Mouse (Mus musculus) CH12.LX (cell line): ENCODE data around the gene Cmip. TPM values are rescaled to one million over a fixed set of nuclear protein-coding genes. Genes with fewer than 3 reads are reported as not detected.

Source experiments
- DNase-seq: peaks from one replicate; pipeline ENCODE4 v3.0.0-alpha.2; 2013; ENCODE audit errors: extremely low read depth
- H3K27ac ChIP-seq: 2 replicates; pipeline ENCODE4 v1.5.1; 2012; ENCODE audit warnings: low read depth, mild to moderate bottlenecking, control low read depth, moderate library complexity; ENCODE audit not compliant: insufficient read depth
- H3K27me3 ChIP-seq: replicated peaks from 2 replicates; pipeline ENCODE3; 2012; ENCODE audit warnings: inconsistent platforms
- H3K36me3 ChIP-seq, 2 experiments: replicated peaks in 1 of 2; 2 replicates each; pipeline versions ENCODE3 to v1.6.1; 2012; ENCODE audit warnings: inconsistent platforms in 1 of 2, low read length in 1 of 2, mild to moderate bottlenecking in 1 of 2, mixed read lengths in 1 of 2, moderate library complexity in 1 of 2; ENCODE audit not compliant: control insufficient read depth in 1 of 2, insufficient read depth in 1 of 2
- H3K4me1 ChIP-seq, 2 experiments: 2 replicates each; pipeline ENCODE4 v1.6.1; 2012; ENCODE audit warnings: inconsistent platforms in 1 of 2, moderate library complexity in 1 of 2; ENCODE audit not compliant: insufficient read depth in 2 of 2, control insufficient read depth in 1 of 2
- H3K4me2 ChIP-seq: 2 replicates; pipeline ENCODE4 v1.6.1; 2012; ENCODE audit warnings: low read depth, mild to moderate bottlenecking, control low read depth; ENCODE audit not compliant: poor library complexity, insufficient read depth, severe bottlenecking
- H3K4me3 ChIP-seq, 3 experiments: fragments of 150-350 bp in 1 of 3; sonication (generic) in 1 of 3; replicated peaks in 1 of 3; 2 replicates each; pipeline versions ENCODE3 to v1.5.1; 2011 to 2012; ENCODE audit warnings: low read depth in 2 of 3, low read length in 2 of 3, mild to moderate bottlenecking in 2 of 3, moderate library complexity in 2 of 3, control low read depth in 1 of 3, improper control_type of control experiment in 1 of 3, inconsistent platforms in 1 of 3, mixed read lengths in 1 of 3; ENCODE audit not compliant: poor library complexity in 1 of 3
- H3K79me2 ChIP-seq: replicated peaks from 2 replicates; pipeline ENCODE4 v1.6.1; 2012; ENCODE audit warnings: mild to moderate bottlenecking, moderate library complexity; ENCODE audit not compliant: control insufficient read depth, poor library complexity, insufficient read depth, severe bottlenecking; ENCODE audit errors: extremely low read depth
- H3K9ac ChIP-seq: 2 replicates; pipeline ENCODE4 v1.6.1; 2012; ENCODE audit warnings: low read depth, mild to moderate bottlenecking, control low read depth, moderate library complexity; ENCODE audit not compliant: insufficient read depth
- H3K9me3 ChIP-seq: replicated peaks from 2 replicates; pipeline ENCODE3; 2012; ENCODE audit warnings: low read length, inconsistent platforms, mixed read lengths
- CTCF ChIP-seq, 2 experiments: IDR thresholded peaks in 1 of 2; conservative IDR thresholded peaks in 1 of 2; 2 replicates each; pipeline ENCODE4 v1.5.1; 2011 to 2012; ENCODE audit warnings: low read depth in 2 of 2, low read length in 2 of 2, improper control_type of control experiment in 1 of 2, inconsistent platforms in 1 of 2, mild to moderate bottlenecking in 1 of 2, moderate library complexity in 1 of 2
- E2F4 ChIP-seq: IDR thresholded peaks from 2 replicates; pipeline ENCODE4 v1.6.1; 2011; ENCODE audit warnings: low read depth, low read length, improper control_type of control experiment; ENCODE audit not compliant: insufficient replicate concordance
- ELF1 ChIP-seq: IDR thresholded peaks from 2 replicates; pipeline ENCODE4 v1.6.1; 2014; ENCODE audit warnings: low read depth, mild to moderate bottlenecking, inconsistent platforms, low read length, improper control_type of control experiment
- ETS1 ChIP-seq: conservative IDR thresholded peaks from 2 replicates; pipeline ENCODE4 v1.6.1; 2012; ENCODE audit warnings: low read depth, mild to moderate bottlenecking, inconsistent platforms, low read length, improper control_type of control experiment, moderate library complexity
- IRF4 ChIP-seq: IDR thresholded peaks from 2 replicates; pipeline ENCODE4 v1.6.1; 2014; ENCODE audit warnings: low read depth, mild to moderate bottlenecking, inconsistent platforms, low read length, improper control_type of control experiment
- JUND ChIP-seq: conservative IDR thresholded peaks from 2 replicates; pipeline ENCODE4 v1.6.1; 2011; ENCODE audit warnings: low read depth, low read length, improper control_type of control experiment
- KAT2A ChIP-seq: IDR thresholded peaks from 2 replicates; pipeline ENCODE4 v1.6.1; 2012; ENCODE audit warnings: low read length, improper control_type of control experiment, inconsistent platforms; ENCODE audit not compliant: insufficient replicate concordance
- MXI1 ChIP-seq: IDR thresholded peaks from 2 replicates; pipeline ENCODE4 v1.6.1; 2011; ENCODE audit warnings: mild to moderate bottlenecking, low read depth, low read length, improper control_type of control experiment
- MYC ChIP-seq: IDR thresholded peaks from 2 replicates; pipeline ENCODE4 v1.6.1; 2011; ENCODE audit warnings: low read depth, mild to moderate bottlenecking, improper control_type of control experiment, low read length
- NELFE ChIP-seq: IDR thresholded peaks from 2 replicates; pipeline ENCODE4 v1.6.1; 2011; ENCODE audit warnings: low read depth, low read length, improper control_type of control experiment
- NRF1 ChIP-seq: IDR thresholded peaks from 2 replicates; pipeline ENCODE4 v1.6.1; 2014; ENCODE audit warnings: low read depth, mild to moderate bottlenecking, inconsistent platforms, low read length, improper control_type of control experiment, moderate library complexity
- POLR2A ChIP-seq: IDR thresholded peaks from 2 replicates; pipeline ENCODE4 v1.6.1; 2011; ENCODE audit warnings: low read depth, mild to moderate bottlenecking, improper control_type of control experiment, low read length
- RCOR1 ChIP-seq: conservative IDR thresholded peaks from 2 replicates; pipeline ENCODE4 v1.6.1; 2012; ENCODE audit warnings: low read depth, mild to moderate bottlenecking, inconsistent platforms, low read length, improper control_type of control experiment
- TCF12 ChIP-seq: IDR thresholded peaks from 2 replicates; pipeline ENCODE4 v1.6.1; 2014; ENCODE audit warnings: low read depth, mild to moderate bottlenecking, inconsistent platforms, low read length, improper control_type of control experiment
- UBTF ChIP-seq: IDR thresholded peaks from 2 replicates; pipeline ENCODE4 v1.6.1; 2012; ENCODE audit warnings: low read depth, mild to moderate bottlenecking, inconsistent platforms, low read length, improper control_type of control experiment, moderate library complexity
- USF2 ChIP-seq: conservative IDR thresholded peaks from 2 replicates; pipeline ENCODE4 v1.6.1; 2011; ENCODE audit warnings: low read depth, low read length, improper control_type of control experiment
- ZMIZ1 ChIP-seq: IDR thresholded peaks from 2 replicates; pipeline ENCODE4 v1.6.1; 2012; ENCODE audit warnings: low read depth, mild to moderate bottlenecking, inconsistent platforms, low read length, improper control_type of control experiment
- ZNF384 ChIP-seq: IDR thresholded peaks from 2 replicates; pipeline ENCODE4 v1.6.1; 2012; ENCODE audit warnings: low read depth, low read length, improper control_type of control experiment, inconsistent platforms
- dilution Hi-C: fragments of 300-500 bp; cut with MboI; formaldehyde crosslinking; loops from 2 replicates; pipeline ENCODE4 v1.14.3; 2020; ENCODE audit warnings: low sequenced_read_pairs; ENCODE audit not compliant: extremely low pct_unique_long_range_greater_than_20kb, extremely low pct_ligation_motif_present
- in situ Hi-C: fragments of 300-500 bp; cut with MboI; formaldehyde crosslinking; loops from 3 replicates; pipeline ENCODE4 v1.14.3; 2019; ENCODE audit warnings: low sequenced_read_pairs, low pct_ligation_motif_present, low pct_unique_long_range_greater_than_20kb, mixed read lengths
- polyA plus RNA-seq: library from polyadenylated mRNA; unstranded; fragments of >175 nt; gene quantifications from 2 replicates; pipeline ENCODE4 v1.2.1, GENCODE M21; 2012; ENCODE audit warnings: low read depth; ENCODE audit not compliant: insufficient read length
- total RNA-seq, 2 experiments: library from RNA; depleted of rRNA; stranded (reverse); fragments of 300-350 nt in 1 of 2; fragments of >200 nt in 1 of 2; gene quantifications; 2 replicates each; pipeline ENCODE4 v1.2.3; 2012 to 2014

Cmip gene
- total and polyA plus RNA-seq, 3 experiments: 5.2 to 39.0 (median 16.5) TPM

- TF ChIP-seq JUND: 0 out of 2 replicates have a peak, but pooled peaks have one; percentile 33
- TF ChIP-seq MYC: no peak
- Histone ChIP-seq H3K27me3 (no peaks in the 10 kb centered on the region), H3K79me2 (no peaks in the 10 kb centered on the region), H3K4me1 (peaks cover 3 to 15% of the 10 kb centered on the region in 2 experiments; a peak in 3 of 4 replicates), H3K36me3 (no peaks in the 10 kb centered on the region), H3K4me2 (no peak overlapping the region), H3K9me3 (peaks cover 4% of the 10 kb centered on the region), H3K4me3 (no peak overlapping the region), H3K27ac (no peak overlapping the region), H3K9ac (no peak overlapping the region)
- DNase-seq: no peak
- in situ Hi-C loops: no loop called here
- dilution Hi-C loops: no loop called here
Measured at GRCm38 (mm10) chr8:117240841-117241494, 15.9 kb upstream of the Cmip start.

DNA sequence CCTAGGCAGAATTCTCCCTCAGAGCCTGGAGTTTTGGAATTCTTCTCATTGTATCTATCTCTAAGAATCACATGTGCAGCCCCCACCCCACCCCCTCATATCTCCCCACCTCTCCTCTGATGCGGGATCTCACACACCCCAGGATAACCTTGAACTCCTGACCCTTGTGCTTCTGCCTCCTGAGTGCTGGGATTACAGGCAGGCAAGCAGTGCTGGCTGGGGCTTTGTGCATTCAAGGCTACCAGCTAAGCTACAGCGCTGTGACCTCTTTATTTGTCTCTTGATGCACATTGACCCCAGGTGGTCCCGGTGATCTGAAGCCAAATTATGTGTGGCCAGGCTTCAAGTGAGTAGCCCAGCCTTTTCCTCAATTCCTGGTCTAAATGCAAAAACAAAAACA, 15.0 kb upstream of the Cmip start:
- in situ Hi-C loops: no loop called here
- dilution Hi-C loops: no loop called here
- peaks cover 3 to 15% of the 10 kb centered on the region in 2 experiments; a peak in 3 of 4 replicates for H3K4me1 ChIP-seq
- DNase-seq: no peak
- no peak overlapping the region for H3K9ac ChIP-seq
- H3K27me3 ChIP-seq: no peaks in the 10 kb centered on the region
- no peak overlapping the region for H3K4me3 ChIP-seq
- no peaks in the 10 kb centered on the region for H3K36me3 ChIP-seq
- H3K79me2 ChIP-seq: no peaks in the 10 kb centered on the region
- no peaks in the 10 kb centered on the region for H3K9me3 ChIP-seq
- no peak overlapping the region for H3K4me2 ChIP-seq
- TF ChIP-seq ZMIZ1 (no peak), RCOR1 (no peak), JUND (no peak), TCF12 (no peak), ELF1 (no peak), ZNF384 (no peak), IRF4 (no peak), KAT2A (no peak), E2F4 (no peak)
- TF ChIP-seq, all 38 proteins: peak for 0
- H3K27ac ChIP-seq: no peak overlapping the region

- Histone ChIP-seq H3K79me2 (no peaks in the 10 kb centered on the region), H3K36me3 (no peaks in the 10 kb centered on the region), H3K27ac (no peak overlapping the region), H3K9ac (no peak overlapping the region), H3K4me1 (peaks cover 3 to 15% of the 10 kb centered on the region in 2 experiments; a peak in 3 of 4 replicates), H3K4me3 (no peak overlapping the region), H3K9me3 (no peaks in the 10 kb centered on the region), H3K4me2 (no peak overlapping the region), H3K27me3 (no peaks in the 10 kb centered on the region)
- no peak for DNase-seq
- in situ Hi-C loops: no loop called here
- TF ChIP-seq NRF1: no peak
- TF ChIP-seq MXI1: no peak
- TF ChIP-seq USF2: no peak
- no peak for TF ChIP-seq NELFE
- TF ChIP-seq ETS1: no peak
- TF ChIP-seq POLR2A: no peak
- no peak for TF ChIP-seq JUND
- no peak for TF ChIP-seq RCOR1
- TF ChIP-seq IRF4: no peak
- no peak for TF ChIP-seq UBTF
- no peak for TF ChIP-seq CTCF (conservative IDR thresholded peaks at IDR 0.05 in 1 of 2, IDR thresholded peaks at IDR 0.05 in 1 of 2; ENCODE audit: low read depth in 2 of 2, low read length in 2 of 2)
- dilution Hi-C loops: no loop called here
Measured at GRCm38 (mm10) chr8:117242286-117242685, 14.6 kb upstream of the Cmip start.
